Mouse (Mus musculus) kidney, adult 2 months (tissue): ENCODE measurements at regions not wholly inside any gene's neighbourhood (a gene's known extent, or its start where the extent isn't known, plus 50 kb on each side); places are given as distances from the start of the nearest gene placed in this dataset.

Source experiments
- DNase-seq: peaks from one replicate; pipeline ENCODE4 v3.0.0; 2021
- H3K27ac ChIP-seq: fragments of 200-500 bp; 2 replicates; pipeline ENCODE4 v1.5.1; 2012; ENCODE audit warnings: low read depth, low read length, control low read depth, inconsistent platforms; ENCODE audit not compliant: insufficient read depth
- H3K27me3 ChIP-seq: fragments of 200-500 bp; replicated peaks from 2 replicates; pipeline ENCODE4 v1.6.1; 2012; ENCODE audit warnings: mild to moderate bottlenecking, moderate library complexity, low read length, inconsistent platforms; ENCODE audit not compliant: control insufficient read depth, insufficient read depth
- H3K36me3 ChIP-seq: fragments of 200-500 bp; 2 replicates; pipeline ENCODE4 v1.6.1; 2012; ENCODE audit warnings: mild to moderate bottlenecking, moderate library complexity, low read length, inconsistent platforms; ENCODE audit not compliant: control insufficient read depth, insufficient read depth
- H3K4me1 ChIP-seq: fragments of 200-500 bp; 2 replicates; pipeline ENCODE4 v1.6.1; 2011; ENCODE audit warnings: low read length; ENCODE audit not compliant: control insufficient read depth, insufficient read depth
- H3K4me3 ChIP-seq: fragments of 200-500 bp; 2 replicates; pipeline ENCODE4 v1.5.1; 2011; ENCODE audit warnings: mild to moderate bottlenecking, low read depth, low read length, control low read depth; ENCODE audit not compliant: insufficient read depth
- CTCF ChIP-seq: fragments of 200-500 bp; conservative IDR thresholded peaks from 2 replicates; pipeline ENCODE4 v1.5.1; 2011; ENCODE audit warnings: low read depth, mild to moderate bottlenecking, control low read depth, low read length, moderate library complexity, mixed read lengths; ENCODE audit not compliant: insufficient read depth, insufficient read length
- POLR2A ChIP-seq: fragments of 200-500 bp; IDR thresholded peaks from one replicate; pipeline ENCODE4 v1.6.1; 2011; ENCODE audit warnings: low read depth, low read length, control low read depth
- WGBS: fragments of 180-500 bp; shearing (Covaris S2); methylation state at CpG from one replicate; pipeline ENCODE4 v1.1.7; 2018; 5-methylcytosine and 5-hydroxymethylcytosine counted together

DNA sequence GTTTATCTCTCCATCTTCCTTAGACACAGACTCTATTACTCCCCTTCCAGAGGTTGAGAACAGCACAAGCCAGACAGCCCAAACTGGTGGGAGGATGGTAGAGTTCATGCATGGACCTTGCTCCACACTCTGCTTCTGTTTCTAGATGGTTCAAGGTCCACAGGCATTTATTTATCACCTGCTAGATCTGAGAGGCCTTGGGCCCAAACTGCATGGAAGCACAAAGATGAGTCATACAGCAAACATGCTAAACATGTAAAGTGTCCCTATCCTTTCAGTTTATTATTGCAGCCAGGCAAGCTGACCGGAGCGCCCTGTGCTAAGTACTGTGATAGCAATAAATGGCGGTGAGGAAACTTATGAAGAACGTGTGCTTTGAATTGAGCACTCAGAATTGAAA, 98.4 kb downstream of the Cmpk2 start:
- no peaks in the 10 kb centered on the region for H3K36me3 ChIP-seq
- WGBS, result 81% methylated on average over 4 of the region's 4 CpGs
- no peaks in the 10 kb centered on the region for H3K4me1 ChIP-seq
- TF ChIP-seq CTCF (no peak), POLR2A (no peak)
- no peak for DNase-seq
- no peak overlapping the region for H3K4me3 ChIP-seq
- no peaks in the 10 kb centered on the region for H3K27me3 ChIP-seq
- H3K27ac ChIP-seq, result no peak overlapping the region

GRCm38 (mm10) chr12:26562858-26563257, 93.9 kb downstream of the Cmpk2 start:
- Histone ChIP-seq H3K27ac (no peak overlapping the region), H3K27me3 (no peaks in the 10 kb centered on the region), H3K4me3 (no peak overlapping the region), H3K36me3 (no peaks in the 10 kb centered on the region), H3K4me1 (no peaks in the 10 kb centered on the region)
- 84% methylated on average over 6 of the region's 6 CpGs for WGBS
- no peak for DNase-seq
- TF ChIP-seq CTCF (no peak), POLR2A (no peak)

DNA sequence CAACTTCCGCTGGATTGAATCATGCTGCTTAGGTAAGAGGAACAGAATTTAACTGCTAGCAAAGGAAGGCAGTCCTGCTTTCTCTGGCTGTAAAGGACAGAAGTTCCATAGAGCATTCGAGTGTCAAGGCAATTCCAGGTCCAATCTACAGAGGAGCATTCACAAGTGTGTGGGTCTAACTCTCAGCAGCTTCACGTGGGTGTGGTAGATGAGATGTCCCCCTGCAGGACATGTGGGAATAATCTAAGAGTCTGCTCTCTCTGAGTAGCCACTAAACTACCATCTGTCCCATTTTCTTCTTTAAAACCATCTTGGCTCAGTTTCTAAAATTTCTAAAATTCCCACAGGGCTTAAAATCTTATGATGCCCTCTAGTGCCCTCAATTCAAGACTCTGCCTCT, 90.6 kb downstream of the Cmpk2 start:
- 67% methylated on average over 3 of the region's 3 CpGs for WGBS
- no peaks in the 10 kb centered on the region for H3K27me3 ChIP-seq
- TF ChIP-seq CTCF (no peak), POLR2A (no peak)
- H3K4me3 ChIP-seq, result no peak overlapping the region
- H3K36me3 ChIP-seq, result no peaks in the 10 kb centered on the region
- H3K4me1 ChIP-seq, result no peaks in the 10 kb centered on the region
- H3K27ac ChIP-seq, result no peak overlapping the region
- DNase-seq, result no peak

GRCm38 (mm10) chr12:26557411-26557810, 88.4 kb downstream of the Cmpk2 start:
- Histone ChIP-seq H3K4me1 (no peaks in the 10 kb centered on the region), H3K27me3 (no peaks in the 10 kb centered on the region), H3K27ac (no peak overlapping the region), H3K36me3 (no peaks in the 10 kb centered on the region), H3K4me3 (no peak overlapping the region)
- 12% methylated on average over 4 of the region's 4 CpGs for WGBS
- TF ChIP-seq POLR2A (no peak), CTCF (no peak)
- DNase-seq, result no peak

DNA sequence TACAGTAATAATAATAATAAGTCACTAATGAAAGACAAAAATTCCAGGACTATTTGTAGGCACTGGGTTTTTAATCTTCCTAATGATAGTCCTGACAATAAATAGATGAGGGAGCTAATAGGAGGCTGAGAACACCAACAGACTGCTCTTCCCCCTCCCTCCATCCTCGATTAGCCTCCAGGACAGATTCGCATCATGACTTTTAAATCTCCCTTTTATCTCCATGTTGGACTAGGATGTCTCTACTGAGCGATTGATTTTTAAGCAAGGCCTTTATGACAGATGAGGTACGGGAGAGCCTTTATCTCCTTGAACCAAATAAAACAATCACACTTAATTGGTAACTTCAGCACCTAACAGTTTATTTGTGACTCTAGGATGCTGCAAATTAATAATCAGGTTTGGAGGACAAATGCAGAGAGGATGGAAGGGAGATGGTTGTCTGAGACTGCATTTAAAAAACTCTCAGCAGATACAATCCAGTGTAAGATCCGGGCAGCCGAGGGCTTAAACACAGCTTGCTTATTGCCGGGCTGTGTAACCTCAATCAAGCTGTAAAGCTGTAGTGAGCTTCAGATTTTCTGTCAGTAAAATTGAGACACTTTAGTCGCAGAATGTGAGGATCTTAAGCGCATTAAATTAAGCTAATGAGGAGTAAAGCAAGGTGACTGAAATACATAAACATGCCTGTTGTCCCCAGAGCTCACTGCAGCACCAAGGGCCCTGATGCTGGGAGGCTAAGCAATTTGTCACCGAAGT, 82.3 kb downstream of the Cmpk2 start:
- Histone ChIP-seq H3K27me3 (no peaks in the 10 kb centered on the region), H3K27ac (no peak overlapping the region), H3K4me1 (no peaks in the 10 kb centered on the region), H3K36me3 (no peaks in the 10 kb centered on the region), H3K4me3 (no peak overlapping the region)
- WGBS, result 62% methylated on average over 10 of the region's 10 CpGs
- TF ChIP-seq CTCF, result no peak
- TF ChIP-seq POLR2A, result no peak
- DNase-seq, result no peak

DNA sequence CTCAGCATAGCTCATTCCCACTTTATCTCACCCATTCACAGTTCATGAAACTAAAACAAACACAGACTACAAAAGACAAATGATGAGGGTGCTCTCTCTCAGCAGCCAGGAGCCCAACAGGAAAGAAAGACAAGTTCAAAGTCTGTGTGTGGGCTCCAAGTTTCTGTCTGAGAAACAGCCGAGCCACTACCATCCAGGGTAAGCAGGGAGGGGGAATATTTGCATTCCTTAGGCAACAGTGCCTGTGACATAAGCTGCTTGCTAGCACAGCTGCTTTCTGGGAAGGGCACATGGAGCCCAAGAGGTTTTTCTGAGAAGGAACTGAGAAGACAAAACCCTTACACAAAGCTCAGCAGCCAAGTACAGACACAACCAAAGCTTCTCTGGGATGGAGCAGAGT, 78.5 kb downstream of the Cmpk2 start:
- WGBS, result 23% methylated on average over 1 of the region's 1 CpGs
- no peak for TF ChIP-seq POLR2A
- TF ChIP-seq CTCF, result no peak
- H3K27ac ChIP-seq, result no peak overlapping the region
- DNase-seq, result no peak
- no peaks in the 10 kb centered on the region for H3K36me3 ChIP-seq
- no peak overlapping the region for H3K4me3 ChIP-seq
- no peaks in the 10 kb centered on the region for H3K27me3 ChIP-seq
- no peaks in the 10 kb centered on the region for H3K4me1 ChIP-seq

- no peak overlapping the region for H3K4me3 ChIP-seq
- WGBS, result 86% methylated on average over 6 of the region's 6 CpGs
- H3K36me3 ChIP-seq, result no peaks in the 10 kb centered on the region
- H3K27me3 ChIP-seq, result no peaks in the 10 kb centered on the region
- DNase-seq, result no peak
- TF ChIP-seq CTCF (no peak), POLR2A (no peak)
- H3K4me1 ChIP-seq, result no peaks in the 10 kb centered on the region
- no peak overlapping the region for H3K27ac ChIP-seq
Observed at GRCm38 (mm10) chr12:26546361-26546760, 77.4 kb downstream of the Cmpk2 start.

DNA sequence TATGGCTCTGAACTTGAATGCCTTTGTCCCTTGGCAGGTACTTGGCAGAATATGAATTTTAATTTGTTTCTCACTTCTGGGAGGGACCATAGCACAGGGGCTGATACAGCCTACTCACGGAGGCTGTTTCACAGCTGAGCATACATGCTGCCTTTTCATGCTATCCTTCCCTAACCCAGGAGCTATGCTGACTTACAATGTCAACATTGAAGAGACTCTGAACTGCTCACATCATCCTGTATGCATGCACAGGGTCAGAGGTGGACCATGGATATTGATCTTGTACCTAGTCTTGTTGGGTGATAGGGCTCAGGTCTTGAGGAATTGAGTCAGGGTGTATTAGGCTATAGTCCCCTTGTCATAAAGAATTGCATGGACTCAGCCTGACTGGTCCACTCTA, 74.5 kb downstream of the Cmpk2 start:
- TF ChIP-seq CTCF (no peak), POLR2A (no peak)
- no peaks in the 10 kb centered on the region for H3K36me3 ChIP-seq
- H3K27me3 ChIP-seq, result no peaks in the 10 kb centered on the region
- H3K27ac ChIP-seq, result no peak overlapping the region
- WGBS, result 92% methylated on average over 1 of the region's 1 CpGs
- no peak overlapping the region for H3K4me3 ChIP-seq
- no peaks in the 10 kb centered on the region for H3K4me1 ChIP-seq
- DNase-seq, result no peak
